Comparison of ENCODE assay signal across 17 mouse cellular contexts in the genomic region with DNA sequence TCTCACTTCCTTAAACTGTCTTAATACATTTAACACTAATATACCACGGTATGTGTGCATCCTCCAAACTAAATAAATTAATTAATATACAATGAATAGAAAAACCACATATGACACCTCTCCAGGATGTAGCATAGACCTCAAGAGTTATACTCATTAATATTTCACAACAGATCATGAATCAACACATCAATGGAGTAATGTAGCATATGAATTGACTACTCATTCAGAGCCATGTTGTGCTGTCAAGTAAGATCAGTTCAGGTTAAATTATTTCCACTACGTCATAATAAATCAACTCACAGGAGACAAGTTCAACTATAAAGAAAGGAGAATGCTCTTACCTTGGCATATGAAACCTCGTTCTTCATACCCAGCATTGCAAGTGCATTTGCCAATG.
"Had no signal": no experiment of that assay in that cellular context is flagged by ENCODE, and none has a peak within 500 bp of the region (broad histone marks: within the 10 kb centered on the region; RNA-seq: fewer than 3 reads in every experiment).

No protein-coding gene starts in this region.

- H3K4me3 ChIP-seq: midbrain, embryonic 10.5 days; midbrain, embryonic 12.5 days; midbrain, embryonic 15.5 days; myocyte; neural tube, embryonic 13.5 days; neural tube, embryonic 15.5 days had no signal

- H3K27ac ChIP-seq: midbrain, embryonic 10.5 days; midbrain, embryonic 12.5 days; midbrain, embryonic 15.5 days; neural tube, embryonic 13.5 days; neural tube, embryonic 15.5 days had no signal

- H3K36me3 ChIP-seq: midbrain, embryonic 10.5 days; midbrain, embryonic 12.5 days; midbrain, embryonic 15.5 days; neural tube, embryonic 13.5 days; neural tube, embryonic 15.5 days had no signal

- DNase-seq: lung, adult 18-20 months; lung, embryonic 14.5 days; lung, postnatal 10 days; lung, postnatal 4 days; right cerebral cortex, adult 18-20 months; right cerebral cortex, postnatal 25 days; right cerebral cortex, postnatal 4 days; spleen, adult 18-20 months; thymus, adult 18-20 months; thymus, postnatal 14 days; thymus, postnatal 36 days had no signal

- H3K4me1 ChIP-seq: midbrain, embryonic 10.5 days; midbrain, embryonic 12.5 days; midbrain, embryonic 15.5 days; neural tube, embryonic 15.5 days had no signal

- ATAC-seq: midbrain, embryonic 15.5 days had no signal

- H3K9me3 ChIP-seq: midbrain, embryonic 10.5 days; midbrain, embryonic 12.5 days; midbrain, embryonic 15.5 days; neural tube, embryonic 13.5 days; neural tube, embryonic 15.5 days had no signal

- H3K9ac ChIP-seq: lung, embryonic 14.5 days; midbrain, embryonic 12.5 days; midbrain, embryonic 15.5 days; neural tube, embryonic 13.5 days; neural tube, embryonic 15.5 days had no signal

- H3K4me2 ChIP-seq: lung, embryonic 14.5 days; midbrain, embryonic 12.5 days; midbrain, embryonic 15.5 days; neural tube, embryonic 13.5 days; neural tube, embryonic 15.5 days had no signal

- H3K27me3 ChIP-seq: midbrain, embryonic 12.5 days; midbrain, embryonic 15.5 days; neural tube, embryonic 13.5 days; neural tube, embryonic 15.5 days had no signal
